Mouse (Mus musculus): ENCODE data around the gene S100a1.

The S100a1 gene

GRCm38 (mm10) chr3:90508950-90509746 lies 5.0 kb downstream of the S100a1 start, which contains the start of gene Chtop:
Chtop (minus strand) TSS chr3:90509498.
- DNase-seq = peak; percentile 99 to 100

DNA sequence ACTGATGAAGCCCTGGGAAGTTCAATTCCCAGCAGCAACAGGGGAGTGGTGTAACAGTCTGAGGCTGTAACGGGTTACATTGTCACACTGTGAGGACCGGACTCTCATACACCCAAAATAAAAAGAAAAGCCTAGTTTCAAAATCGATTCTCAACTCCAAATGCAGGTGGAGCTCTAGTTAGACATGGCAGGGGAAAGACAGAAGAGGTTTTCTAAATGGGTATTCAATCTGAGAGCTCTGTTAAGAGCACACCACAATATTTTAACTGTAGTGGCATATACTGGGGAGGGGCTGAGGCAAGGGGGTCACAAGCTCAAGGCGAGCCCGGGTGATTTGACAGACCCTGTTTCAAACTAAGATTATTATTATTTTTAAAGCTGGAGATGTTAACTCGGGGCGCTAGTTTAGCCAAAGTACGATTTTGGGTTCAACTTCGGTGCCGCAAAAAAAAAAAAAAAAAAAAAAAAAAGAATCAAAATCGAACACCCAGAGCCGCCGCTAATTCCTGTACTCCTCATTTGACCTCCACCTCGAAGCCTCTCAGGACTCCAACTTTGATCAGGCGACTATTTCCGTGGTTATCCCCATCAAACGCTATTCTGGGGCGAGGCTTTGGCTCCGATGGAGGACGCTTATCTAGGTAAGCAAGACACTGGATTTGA lies 5.8 kb downstream of the S100a1 start:
- no peak for DNase-seq

- DNase-seq = no peak
Observed at GRCm38 (mm10) chr3:90506362-90506761, 7.8 kb downstream of the S100a1 start.

DNA sequence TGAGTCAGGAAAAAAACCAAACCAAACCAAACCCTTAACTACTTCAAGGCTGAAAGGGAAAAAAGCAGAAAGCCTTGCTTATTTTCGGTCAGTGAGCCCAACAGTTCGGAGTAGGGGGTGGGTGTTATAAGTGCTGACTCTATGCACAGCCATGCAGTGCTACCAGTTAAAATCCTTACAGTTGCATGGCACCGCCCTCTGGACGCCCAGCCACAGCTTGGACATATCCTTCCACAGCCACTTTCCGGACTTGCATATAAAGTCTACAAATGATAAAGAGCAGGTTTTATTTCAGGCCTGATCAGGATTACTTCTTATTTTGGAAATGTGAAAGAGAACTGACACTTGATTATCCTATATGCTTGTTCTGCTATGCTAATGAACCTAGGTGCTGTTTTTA lies 9.0 kb downstream of the S100a1 start:
- no peak for DNase-seq

GRCm38 (mm10) chr3:90503444-90503843 lies 10.7 kb downstream of the S100a1 start:
- DNase-seq = no peak

- DNase-seq = no peak
Observed at GRCm38 (mm10) chr3:90497597-90497996, 16.6 kb downstream of the S100a1 start.

DNA sequence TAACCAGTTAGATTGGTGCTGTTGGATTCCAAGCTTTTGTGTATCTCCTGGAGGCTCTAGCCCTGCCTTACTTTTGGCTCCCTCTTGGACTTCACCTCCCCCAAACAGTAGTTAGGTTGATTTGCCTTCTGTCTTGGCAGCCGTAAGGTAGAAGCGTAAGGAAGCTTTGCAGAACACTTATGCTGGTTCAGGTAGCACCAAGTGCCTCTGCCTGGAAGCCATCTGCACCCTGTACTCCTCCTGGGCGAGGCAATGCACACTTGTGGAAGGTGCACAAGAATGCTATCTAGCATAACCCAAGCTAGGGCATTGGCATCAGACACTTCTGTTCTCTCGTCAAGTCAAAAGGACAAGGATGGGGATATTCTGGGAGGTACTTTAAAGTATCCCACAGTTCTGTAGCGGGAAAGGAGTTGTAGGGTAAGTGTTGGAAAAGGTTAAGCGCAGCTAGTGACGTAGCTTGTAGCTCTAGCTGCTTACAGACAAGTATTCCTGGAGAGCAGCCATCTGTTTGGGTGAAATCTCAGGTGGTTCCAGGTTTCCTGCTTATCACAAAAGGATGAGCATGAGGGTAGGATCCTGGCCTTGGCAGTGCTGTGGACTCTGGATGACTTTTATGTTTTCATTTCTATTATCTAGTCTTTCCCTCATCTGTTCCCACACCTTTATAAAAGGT lies 18.2 kb downstream of the S100a1 start:
- DNase-seq = no peak

DNA sequence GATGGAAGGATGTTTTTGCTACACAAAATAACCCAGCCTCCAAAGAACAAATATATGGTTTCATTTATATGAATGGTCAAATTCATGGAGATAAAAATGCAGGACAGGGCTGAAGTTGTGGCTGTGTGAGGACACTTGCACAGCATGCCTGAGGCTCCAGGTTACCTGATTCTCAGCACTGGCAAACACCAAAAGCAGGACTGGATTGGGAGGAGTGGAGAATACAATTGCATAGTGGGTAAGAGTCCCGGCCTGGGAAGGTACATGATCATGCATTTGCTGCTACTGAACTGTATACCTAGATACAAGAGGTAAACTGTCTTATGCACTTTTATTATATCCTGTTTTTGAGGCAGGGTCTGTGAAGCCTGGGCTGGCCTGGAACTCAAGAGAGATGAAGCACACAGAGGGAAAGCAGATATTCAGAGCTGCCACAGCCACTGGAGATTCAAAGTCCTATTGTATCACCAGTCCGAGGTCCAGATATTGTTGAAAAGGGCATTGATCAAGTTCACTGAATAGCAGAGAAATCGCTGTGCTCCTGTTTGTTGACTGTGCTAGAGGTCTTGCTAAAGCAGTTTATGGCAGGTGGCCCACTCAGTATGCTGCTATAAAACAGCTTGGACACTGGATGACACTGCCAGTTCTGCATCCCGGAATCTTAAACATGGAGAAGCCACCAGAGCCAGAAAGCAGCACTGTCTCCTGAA lies 20.2 kb downstream of the S100a1 start:
- DNase-seq = no peak

DNA sequence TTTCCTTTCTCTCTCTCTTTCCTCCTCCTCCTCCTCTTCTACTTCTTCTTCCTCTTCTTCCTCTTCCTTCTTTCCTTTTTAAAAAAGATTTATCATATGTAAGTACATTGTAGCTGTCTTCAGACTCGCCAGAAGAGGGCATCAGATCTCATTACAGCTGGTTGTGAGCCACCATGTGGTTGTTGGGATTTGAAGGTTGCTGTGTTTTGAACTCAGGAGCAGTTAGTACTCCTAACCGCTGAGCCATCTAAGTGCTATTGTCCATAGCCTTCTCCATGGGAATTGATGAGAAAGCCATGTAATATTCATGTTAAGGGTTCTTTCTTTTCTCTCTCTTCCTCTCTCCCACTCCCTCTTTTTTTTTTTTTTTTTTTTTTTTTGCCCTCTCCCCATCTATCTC lies 22.8 kb downstream of the S100a1 start:
- peak in 1 of 2 experiments; percentile 45 for DNase-seq

- DNase-seq = peak; percentile 95 to 97
Observed at GRCm38 (mm10) chr3:90490696-90491256, 23.4 kb downstream of the S100a1 start, which contains the start of gene Snapin. Snapin (minus strand) TSS chr3:90491033.

GRCm38 (mm10) chr3:90488576-90488975 lies 25.6 kb downstream of the S100a1 start:
- DNase-seq = no peak

DNA sequence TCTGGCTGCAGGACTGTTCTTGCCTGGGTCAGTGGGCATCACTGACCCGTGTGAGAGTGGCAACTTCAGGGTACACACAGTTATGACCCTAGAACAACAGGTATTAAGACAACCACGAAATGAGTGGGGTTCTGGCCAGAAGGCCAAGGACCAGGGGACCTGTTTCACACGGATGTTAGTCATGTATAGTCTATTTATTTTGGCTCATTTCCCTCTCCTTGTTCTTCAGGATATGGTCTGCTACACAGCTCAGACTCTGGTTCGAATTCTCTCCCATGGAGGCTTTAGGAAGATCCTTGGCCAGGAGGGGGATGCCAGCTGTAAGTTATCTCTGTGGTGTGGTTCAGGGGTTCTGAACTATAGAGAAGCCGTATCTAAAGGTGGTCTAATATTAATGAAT lies 27.2 kb downstream of the S100a1 start:
- no peak for DNase-seq

DNA sequence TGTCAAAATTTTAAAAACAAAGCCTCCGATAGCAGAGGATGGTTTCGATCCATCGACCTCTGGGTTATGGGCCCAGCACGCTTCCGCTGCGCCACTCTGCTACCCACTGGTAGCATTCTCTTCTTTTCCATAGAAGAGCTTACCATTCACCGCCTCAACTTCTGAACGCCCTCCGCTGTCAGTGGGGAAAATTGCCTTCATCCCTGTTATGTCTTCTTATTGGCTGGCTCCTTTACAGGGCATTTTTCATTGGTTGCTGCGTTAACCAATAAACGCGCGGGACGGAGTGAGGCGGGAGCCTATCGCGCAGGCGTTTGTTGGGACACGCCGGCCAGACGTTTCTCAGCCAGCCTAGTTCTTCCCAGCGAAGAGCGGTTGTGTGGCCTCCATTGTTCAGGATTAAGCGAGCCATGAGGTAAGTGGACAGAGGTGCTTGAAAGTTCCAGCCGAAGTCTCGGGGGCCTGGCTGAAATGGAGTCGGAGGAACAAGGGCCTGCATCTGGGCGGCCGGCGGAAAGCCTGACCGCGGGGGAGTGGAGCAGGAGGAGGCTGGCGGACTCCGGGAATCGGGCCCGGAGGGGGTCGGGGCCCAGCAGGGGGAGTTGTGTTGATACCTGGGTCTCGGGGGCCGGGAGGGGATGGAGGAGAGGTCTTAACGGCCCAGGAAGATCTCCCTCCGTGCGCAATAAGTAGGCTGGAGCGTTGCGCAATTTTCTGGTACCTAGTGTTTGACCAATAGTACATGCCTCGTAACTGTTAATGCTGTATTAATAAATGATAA lies 38.2 kb downstream of the S100a1 start, which contains the start of gene Ilf2:
TSS of gene Ilf2 (plus strand) at position 296 of the 781 bp plus-strand sequence.
- peak; percentile 97 to 98 for DNase-seq

DNA sequence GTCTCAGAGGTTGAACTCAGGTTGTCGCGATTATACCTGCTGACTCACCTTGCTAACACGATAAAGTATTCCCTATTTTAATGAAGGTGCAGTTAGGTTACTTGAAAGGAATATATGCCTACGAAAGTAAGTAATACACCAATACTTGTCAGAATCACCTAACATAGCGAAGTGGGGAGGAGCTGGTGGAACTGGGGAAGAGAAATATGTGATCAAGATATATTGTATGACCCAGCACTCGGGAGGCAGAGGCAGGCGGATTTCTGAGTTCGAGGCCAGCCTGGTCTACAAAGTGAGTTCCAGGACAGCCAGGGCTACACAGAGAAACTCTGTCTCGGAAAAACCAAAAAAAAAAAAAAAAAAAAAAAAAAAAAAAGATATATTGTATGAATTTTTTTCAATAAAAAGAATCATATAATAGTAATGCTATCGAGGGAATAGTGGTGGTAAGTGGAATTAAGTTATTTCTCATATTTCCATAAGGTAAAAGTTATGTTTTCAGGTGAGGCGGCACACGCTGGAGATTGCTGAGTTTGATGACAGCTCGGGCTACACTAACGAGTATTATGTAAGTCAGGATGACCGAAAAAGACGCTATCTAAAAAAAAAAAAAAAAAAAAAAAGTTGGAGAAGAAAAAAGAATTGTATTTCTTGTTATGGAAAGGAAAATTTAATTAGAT lies 38.9 kb downstream of the S100a1 start:
- DNase-seq = no peak

DNA sequence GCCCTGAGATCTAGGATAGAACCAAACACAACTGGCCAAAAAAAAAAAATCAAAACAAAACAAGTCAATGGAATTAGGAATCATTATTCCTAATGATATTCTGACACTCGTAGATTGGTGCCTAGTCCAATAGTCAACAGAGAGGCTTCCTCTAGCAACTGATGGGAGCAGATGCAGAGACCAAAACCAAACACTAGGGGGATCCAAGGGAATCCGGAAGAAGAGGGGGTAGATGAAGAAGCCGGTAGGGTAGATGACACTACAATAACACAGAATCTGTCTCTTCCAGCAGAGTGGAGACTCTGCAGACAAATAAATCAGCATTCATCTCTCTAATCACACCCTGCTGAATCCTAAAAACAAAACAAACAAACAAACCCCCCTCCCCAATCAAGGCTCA lies 42.0 kb downstream of the S100a1 start:
- DNase-seq = peak; percentile 55 to 69

- DNase-seq = no peak
Observed at GRCm38 (mm10) chr3:90467618-90468300, 46.4 kb downstream of the S100a1 start.

DNA sequence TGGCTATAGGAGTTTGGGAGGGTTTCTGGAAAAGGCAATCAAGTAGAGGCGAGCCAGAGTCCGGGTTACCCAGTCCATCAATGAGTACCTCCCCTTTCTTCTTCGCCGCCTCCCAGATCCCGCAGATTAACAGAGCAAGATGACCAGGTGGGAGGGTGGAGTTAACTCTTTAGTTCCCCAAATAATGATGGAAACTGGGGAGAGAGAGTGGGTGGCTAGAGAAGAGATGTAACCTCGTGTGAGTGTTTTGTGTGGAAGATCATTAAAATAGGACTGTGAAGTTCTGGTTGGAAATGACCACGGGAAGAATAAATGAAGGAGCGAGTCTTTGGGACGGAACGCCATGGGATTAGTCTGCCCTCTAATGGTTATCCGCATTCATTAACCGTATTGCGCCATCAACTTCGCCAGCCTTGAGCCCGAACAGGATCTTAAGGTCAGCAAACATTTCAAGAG lies 47.9 kb downstream of the S100a1 start:
- DNase-seq = peak; percentile 72 to 76

- DNase-seq = peak; percentile 39 to 51
Observed at GRCm38 (mm10) chr3:90465686-90466310, 48.4 kb downstream of the S100a1 start, which contains the start of gene Npr1. Npr1 (minus strand) TSS chr3:90465866.

- DNase-seq = peak in 1 of 2 experiments; percentile 17
Observed at GRCm38 (mm10) chr3:90465081-90465685, 49.0 kb downstream of the S100a1 start.
